Mouse (Mus musculus) layer of hippocampus, adult 11-12 months (tissue): ENCODE data around the gene Mafg.
"Not testable (repeated sequence)": the region's sequence is repeated elsewhere in the genome, so short reads cannot be mapped to it uniquely, and the experiment has no call there.

Source experiments
- DNase-seq: peaks from one replicate; pipeline ENCODE4 v3.0.0; 2022; ENCODE audit warnings: low spot score

Mafg gene

DNA sequence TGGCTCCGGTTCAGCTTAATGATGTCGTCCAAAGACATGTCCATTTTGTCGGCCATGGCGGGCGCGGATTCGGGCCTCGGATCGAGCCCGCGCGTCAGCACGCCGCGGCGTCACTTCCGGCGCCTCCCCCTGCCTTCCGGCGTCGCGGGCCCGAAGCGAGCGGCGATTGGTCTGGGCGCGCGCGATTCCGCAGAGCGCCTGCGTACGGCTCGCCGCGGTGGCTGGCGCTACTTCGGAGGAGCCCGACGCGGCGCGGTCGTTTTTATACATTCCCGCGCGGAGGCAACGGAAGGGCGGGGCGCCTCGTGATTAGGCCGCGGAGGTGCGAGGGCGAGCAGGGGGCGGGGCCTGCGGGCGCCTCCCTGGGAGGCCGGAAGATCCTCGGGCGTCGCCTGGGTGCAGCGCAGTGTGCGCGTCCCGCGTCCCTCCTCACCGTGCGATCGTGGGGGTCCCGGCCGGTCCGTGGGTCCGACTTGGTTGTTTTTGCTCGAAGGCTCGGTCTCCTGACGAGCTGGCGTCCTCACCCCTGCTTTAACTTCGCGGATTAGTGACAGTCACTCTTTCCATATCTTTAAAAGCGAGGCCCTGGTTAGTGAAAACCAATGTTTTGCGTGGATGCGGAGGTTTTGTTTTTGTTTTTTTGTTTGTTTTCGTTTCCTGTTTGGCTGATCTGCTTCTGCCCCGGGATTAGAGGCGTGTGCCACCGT lies 35.0 kb downstream of the Mafg start, which contains the start of the genes Alyref and Anapc11:
Alyref (minus strand) TSS at position 83 of the 707 bp plus-strand sequence.
Anapc11 (plus strand) TSS at position 139 of the 707 bp plus-strand sequence.
- peak; percentile 93 for DNase-seq

DNA sequence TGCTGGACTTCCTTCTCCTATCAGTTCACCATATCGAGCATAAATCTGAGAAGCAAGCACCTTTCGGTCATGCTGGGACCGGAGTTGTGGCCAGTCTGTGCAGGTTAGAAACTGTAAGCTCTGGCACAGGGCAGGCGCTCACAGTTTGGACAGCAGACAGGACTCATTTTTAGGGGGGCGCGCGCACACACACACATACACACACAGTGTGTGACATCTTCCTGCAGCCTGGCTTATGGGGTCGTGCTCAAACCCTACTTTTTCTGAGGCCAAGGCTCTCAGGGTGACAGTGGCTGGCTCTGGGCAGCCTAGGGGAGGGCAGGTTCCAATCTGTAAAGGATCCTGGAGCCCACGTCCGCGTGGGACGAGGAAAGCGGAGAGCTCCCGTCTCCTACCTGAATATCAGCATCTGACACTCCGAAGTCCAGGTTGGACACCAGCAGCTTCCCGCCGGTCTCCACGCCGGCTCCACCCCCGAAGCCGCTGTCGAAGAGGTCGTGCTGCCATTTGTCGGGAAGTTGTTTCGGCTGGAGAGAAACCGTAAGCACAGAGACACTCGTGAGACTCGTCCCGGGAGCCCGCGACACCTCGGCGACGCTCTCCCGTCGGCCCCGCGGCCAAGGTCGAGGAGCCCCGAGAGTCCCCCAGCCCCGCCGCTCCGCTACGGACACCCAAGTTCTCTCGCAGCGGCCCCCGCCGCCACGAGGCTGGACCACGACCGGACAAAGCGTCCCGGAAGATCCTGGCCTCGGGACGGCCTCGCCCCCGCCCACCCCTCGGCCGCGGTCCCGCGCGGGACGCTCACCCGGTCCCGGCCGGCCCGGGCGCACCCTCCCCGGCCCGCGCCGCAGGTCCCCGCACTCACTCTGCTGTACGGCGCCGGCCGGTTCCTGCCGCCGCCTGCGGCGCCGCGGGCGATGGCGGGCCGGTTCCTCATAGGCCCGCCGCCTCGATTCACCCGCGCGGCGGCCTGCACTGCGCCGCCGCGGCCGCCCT lies 35.9 kb downstream of the Mafg start:
- DNase-seq: no peak

DNA sequence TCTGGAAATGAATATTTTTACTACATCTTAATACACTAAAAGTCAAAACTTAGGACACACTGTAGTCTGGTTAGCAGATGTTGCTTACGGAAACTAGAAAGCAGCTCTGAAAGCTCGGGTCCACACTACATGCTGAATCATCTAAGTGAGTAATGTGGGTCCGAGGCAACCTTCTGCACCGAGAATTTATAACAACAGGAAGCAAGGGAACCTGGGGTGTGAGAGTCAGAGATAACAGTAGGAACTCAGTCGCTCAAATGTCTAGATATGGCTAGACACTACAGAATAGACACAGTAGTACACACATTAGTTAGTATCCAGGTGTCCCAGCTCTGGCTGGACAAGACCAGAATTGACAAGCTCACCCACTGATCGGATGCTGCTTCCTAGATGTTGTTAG lies 44.9 kb downstream of the Mafg start:
- DNase-seq: no peak

DNA sequence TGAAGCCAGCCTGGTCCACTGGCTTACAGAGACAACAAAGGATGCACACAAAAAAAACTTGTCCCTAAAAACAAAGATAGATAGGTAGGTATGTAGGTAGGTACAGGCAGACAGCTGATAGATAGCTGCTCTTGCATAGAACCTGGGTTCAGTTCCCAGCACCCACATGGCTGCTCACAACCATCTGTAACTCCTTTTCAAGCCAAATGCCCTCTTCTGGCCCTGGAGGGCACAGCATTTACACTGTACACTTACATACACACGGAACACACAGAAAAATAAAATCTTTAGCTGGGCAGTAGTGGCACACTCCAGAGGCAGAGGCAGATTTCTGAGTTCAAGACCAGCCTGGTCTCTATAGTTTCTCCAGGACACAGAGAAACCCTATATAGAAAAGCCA lies 49.5 kb downstream of the Mafg start:
- no peak for DNase-seq

DNA sequence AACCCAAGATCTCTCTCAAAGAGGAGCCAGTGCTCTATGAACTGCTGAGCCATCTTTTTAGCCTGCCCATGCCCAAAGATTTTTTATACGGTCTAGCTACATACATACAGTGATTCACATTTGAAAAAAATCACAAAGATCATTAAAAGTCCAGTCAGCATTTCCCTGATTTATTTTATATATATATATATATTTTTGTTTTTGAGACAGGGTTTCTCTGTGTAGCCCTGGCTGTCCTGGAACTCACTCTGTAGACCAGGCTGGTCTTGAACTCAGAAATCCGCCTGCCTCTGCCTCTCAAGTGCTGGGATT lies 50.5 kb downstream of the Mafg start:
- DNase-seq: not testable (repeated sequence)

DNA sequence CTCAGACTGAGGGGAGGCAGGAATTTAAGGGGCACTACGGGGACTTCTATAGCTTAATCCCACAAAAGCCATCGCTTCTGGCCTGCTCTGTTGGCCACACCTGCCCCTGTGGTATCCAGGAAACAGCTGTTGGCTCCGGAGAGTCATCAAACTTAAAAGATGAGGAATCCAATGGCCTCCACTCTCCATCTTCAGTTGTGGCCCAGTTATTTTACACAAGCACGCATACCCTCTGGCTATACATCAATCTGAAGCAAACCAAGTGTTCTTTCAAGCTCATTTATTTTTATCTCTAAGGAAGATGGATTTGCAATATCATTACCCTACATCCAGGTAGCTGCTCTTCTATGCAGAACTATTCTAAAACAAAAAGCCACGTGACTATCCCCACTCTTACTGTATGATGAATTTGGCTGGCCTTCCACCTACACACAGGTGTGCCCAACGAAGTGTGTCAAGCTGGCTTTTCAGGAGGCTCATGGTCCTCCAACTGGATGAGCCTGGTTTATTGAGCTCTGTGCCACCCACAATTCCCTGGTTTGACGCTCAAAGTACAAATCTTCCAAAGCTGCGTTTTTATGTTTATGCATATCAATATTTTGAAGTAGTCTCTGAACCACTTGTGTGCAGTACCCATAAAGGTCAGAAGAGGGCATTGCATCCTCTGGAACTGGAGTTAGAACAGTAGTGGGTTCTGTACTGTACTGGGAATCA lies 51.0 kb downstream of the Mafg start:
- DNase-seq: no peak

DNA sequence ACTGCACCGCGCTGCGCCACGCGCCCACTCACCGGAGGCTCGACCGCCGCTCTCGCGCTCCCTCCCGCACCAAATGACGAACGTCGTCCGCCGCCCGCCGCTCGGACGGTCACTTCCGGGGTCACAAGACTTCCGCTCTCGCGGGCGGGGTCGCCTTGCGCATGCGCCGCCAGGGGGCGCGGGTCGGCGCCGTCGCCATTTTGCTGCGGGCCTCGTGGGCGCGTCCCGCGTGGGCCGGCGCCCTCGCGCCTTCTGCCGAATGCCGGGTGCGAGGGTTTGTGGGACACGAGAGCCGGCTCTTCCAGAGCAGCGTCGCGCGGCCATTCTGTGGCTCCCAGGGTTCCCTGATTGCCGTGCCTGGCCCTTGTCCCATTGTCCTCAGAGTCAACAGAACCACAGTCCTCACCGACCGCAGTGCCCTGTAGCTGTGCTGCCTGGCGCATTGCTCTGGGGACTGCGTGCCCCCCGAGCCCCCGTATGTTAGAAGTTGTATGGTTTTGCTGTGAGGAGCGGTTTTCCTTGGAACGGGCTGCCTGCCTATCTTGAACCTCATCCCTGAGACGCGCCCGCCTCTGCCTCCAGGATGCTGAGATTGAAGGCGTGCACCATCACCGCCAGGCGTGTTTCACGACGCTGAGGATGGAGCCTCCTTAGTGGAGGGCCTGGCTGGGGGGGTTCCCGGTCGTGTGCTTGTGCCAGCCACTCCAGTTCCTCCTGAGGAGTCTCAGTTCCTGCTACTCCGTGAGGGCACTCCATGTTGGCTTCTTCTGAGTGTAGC lies 51.7 kb downstream of the Mafg start, which contains the start of gene Arhgdia:
Arhgdia (minus strand) TSS at position 135 of the 778 bp plus-strand sequence.
- DNase-seq: peak; percentile 92

DNA sequence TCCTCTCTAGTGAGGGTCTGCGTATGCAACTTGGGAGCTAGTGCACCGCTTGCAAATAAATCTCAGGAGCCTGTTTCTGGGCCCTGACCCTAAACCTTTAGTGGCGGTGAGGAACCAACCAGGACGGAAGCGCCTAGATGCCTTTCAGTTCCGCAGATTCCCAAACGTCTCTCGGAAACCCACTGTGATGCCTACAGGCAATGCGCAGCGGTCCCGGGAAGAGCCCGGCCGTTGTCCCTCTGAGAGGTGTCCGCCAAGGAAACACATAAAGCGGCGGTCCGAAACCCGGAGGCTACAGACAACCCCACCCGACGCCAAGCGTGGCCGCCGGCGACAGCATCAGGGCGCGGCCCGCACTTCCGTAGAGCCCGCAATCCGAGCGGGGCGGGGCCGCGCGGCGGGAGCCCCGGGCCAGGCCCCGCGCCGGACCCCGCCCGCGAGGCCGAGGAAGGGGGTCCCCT lies 52.5 kb downstream of the Mafg start:
- DNase-seq: no peak

DNA sequence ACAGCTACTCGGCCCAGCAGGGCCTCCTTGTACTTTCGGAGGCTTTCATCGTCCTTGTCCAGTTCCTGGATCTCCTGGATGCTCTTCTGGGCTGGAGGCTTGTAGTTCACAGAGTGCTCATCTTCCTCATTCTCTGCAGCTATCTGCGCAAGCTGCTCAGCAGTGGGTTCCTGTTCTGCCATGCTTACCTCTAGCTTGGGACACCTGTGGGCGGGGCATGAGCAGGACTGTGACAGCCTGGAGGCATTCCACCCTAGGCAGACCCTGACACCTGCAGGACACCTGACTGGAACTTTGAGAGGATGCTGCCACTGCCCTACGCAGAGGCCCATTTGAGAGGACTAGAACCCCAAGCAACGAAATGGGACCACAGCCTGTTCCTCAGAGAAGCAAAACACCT lies 53.2 kb downstream of the Mafg start:
- DNase-seq: no peak

DNA sequence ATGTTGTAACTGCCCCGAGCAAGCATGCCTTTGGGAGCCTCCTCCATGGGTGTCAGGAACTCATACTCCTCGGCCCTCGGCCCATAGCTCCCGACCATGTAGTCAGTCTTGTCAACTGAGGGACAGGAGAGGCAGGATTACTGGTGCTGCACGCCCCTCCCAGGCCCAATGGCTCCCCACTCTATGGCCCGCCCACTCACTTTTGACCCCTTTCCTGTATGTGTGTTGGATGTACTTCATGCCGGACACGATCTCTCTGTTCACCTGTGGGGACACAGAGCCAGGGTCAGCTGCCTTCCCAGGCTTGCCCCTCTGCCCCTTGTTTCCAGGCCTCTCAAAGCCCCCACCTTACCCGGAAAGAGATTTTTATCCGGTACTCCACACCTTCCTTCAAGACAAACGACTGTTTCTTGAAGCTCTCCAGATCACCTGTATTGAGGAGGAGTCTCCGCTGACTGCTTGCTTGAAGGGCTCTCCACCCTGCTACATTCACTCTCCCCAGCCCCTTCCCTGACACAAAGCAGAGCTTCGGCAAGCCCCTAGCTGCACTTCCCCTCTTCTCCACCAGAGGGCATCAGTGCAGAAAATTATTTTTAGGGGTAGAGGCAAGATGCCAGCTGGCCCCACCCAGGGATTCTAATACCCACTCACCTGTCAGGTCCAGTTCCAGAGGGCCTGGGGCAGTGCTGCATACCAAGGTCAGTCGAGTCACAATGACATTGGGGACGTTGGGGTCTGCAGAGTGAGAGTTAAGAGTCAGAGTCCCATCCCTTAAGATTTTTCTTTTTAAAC lies 53.9 kb downstream of the Mafg start:
- DNase-seq: peak; percentile 76

DNA sequence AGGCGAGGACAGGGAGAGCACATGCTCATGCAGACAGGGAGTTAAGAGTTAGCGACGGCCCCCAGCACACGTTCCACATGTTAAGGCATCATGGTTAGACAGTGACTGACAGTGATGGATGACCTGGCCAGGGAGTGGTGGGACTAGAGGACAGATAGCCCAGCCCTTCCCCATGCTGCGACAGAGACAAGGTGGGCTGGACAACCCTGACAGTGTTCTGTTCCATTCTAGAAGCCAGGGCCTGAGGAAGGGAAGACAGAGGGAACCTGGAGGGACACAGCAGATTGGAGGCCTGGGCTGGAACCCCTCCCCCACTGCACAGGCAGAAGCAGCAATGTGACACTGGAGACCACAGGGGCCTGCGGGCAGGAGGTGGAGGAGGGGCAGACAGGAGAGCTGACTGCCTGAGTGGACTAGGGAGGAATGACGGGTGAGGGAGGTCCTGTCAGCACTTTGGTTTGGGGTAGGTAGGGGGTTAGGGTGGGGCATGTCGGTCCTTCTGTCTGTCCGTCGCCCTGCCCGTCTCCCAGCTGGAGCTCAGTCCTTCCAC lies 54.6 kb downstream of the Mafg start:
- DNase-seq: peak; percentile 20

DNA sequence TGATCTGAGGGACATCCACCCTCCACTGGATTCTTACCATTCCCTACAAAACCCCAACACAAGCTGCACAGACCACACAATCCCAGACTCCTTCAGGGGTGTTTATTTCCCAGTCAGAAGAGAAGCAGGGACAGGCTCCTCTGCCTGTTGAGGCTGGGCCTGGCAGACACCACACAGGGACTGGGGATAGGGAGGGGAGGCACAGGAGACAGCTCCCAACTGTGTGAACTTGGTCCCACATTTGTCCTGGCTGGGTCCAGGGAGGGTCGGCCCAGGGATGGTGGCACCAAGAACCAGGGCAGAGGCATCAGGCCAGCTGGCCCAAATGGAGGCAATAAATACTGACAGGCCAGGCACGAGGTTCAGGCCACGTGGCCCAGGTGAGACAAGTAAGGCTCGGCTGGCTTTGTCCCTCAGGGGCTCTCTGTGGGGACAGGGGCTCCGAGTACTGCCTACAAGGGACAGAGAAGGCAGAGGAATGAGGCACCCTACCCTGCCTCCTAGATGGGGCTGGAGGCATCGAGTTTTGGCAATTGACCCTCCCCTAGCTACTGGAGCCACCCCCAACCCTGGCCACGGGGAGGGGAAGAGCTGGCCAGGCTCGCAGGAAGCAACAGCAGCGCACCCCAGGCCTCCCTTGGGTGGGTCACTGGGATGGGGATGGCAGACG lies 55.2 kb downstream of the Mafg start:
- DNase-seq: no peak

DNA sequence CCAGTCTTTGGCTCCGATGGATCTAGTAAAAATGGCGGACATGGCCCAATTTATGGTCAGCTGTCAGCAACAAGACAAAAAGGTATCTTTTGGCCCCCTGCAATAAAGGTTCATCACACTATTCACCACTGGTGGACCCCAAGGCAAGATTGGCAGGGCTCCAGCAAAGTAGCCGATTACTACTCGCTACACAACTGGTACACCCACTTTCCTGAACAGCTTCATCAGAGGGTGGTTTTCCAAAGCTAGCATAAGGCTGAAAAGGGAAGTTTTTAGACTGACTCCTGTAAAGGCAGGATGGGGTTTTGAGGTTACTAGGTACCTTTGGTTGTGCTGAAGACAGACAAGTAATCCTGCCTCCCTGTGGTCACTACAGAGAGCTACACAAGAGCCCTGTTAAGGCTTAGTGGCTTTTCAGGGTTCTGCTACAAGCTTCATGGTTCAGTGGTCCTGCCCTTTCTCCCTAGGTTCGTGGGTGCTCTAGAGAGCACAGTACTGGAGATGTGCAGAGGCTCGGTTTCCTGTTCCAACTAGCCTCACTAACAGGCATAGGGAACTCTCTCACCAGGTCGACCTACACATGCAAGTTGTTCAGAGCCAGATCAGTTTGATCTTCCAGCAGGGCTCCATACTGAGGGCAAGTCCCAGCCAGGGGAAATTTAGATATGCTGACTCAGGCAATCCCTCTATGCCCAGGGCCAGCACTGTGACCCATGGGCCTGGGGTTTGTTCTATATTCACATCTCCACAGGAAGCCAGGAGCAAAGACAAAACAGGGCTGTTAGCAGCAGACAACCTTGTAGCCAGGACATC lies 56.0 kb downstream of the Mafg start:
- no peak for DNase-seq

DNA sequence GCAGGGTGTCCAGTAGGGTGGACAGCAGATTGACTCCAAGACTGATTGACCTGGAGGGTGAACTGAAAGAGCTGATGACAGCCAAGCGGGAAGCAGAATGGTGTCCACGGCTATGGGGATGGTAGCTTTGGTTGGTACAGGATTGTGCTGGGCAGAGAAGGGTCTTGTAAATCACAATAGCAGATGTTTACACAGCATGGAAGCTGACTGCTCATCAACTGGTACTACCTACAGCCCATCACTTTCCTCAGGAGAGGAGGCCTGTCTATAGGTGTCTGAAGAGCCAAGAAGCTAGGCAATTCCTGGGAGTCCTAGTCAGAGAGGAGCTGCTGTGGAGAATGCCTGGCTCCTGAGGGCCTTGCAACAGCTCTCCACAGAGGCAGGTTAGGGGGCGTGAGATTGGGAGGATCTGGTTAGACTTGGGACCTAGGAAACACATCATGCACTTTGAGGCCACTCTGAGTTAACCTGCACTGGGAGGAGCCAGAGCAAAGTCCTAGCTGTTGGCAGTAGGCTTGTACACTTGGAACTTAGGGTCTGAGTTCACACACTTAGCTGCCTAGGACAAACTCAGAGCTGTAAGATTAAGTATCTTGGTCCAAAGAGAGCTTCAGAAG lies 56.9 kb downstream of the Mafg start:
- no peak for DNase-seq

DNA sequence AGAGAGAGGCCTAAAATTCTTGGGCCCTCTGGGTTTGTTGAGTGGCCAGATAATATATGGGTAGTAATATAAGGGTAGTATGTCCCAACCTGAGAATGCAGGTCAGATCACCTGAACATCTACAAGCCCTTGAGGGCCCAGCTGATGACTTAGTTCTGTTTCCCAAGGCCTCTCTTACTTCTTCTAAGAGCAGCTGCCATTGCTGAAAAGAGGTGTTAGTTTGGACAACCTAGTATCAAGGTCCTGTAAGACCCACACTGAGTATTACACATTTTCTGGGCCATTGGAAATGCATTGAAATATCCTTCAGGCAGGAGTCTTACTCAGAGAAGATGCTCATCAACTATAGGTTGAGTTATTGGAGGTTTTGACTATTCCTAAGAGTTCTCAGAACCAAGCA lies 57.5 kb downstream of the Mafg start:
- no peak for DNase-seq
